Mouse (Mus musculus) stomach, embryonic 15.5 days (tissue): ENCODE measurements at regions not wholly inside any gene's neighbourhood (a gene's known extent, or its start where the extent isn't known, plus 50 kb on each side); places are given as distances from the start of the nearest gene placed in this dataset.

Source experiments
- ATAC-seq: fragments of 200-750 bp; cut with Nextera tagmentation; 2 replicates; pipeline ENCODE4 v1.8.0; 2017; ENCODE audit warnings: low read depth, moderate number of reproducible peaks, moderate TSS enrichment; ENCODE audit not compliant: insufficient read depth, low FRiP score
- H3K27ac ChIP-seq: fragments of 300-500 bp; sonication (generic); 2 replicates; pipeline ENCODE4 v1.5.1; 2015; ENCODE audit warnings: mild to moderate bottlenecking, inconsistent platforms
- H3K27me3 ChIP-seq: fragments of 300-500 bp; sonication (generic); replicated peaks from 2 replicates; pipeline ENCODE4 v1.6.1; 2015; ENCODE audit warnings: inconsistent platforms
- H3K36me3 ChIP-seq: fragments of 300-500 bp; sonication (generic); 2 replicates; pipeline ENCODE4 v1.6.1; 2015; ENCODE audit warnings: inconsistent platforms
- H3K4me1 ChIP-seq: fragments of 300-500 bp; sonication (generic); 2 replicates; pipeline ENCODE4 v1.6.1; 2015; ENCODE audit warnings: inconsistent platforms
- H3K4me2 ChIP-seq: fragments of 300-500 bp; sonication (generic); 2 replicates; pipeline ENCODE4 v1.6.1; 2015; ENCODE audit warnings: mild to moderate bottlenecking, inconsistent platforms
- H3K4me3 ChIP-seq: fragments of 300-500 bp; sonication (generic); replicated peaks from 2 replicates; pipeline ENCODE4 v1.5.1; 2015; ENCODE audit warnings: inconsistent platforms
- H3K9ac ChIP-seq: fragments of 300-500 bp; sonication (generic); 2 replicates; pipeline ENCODE4 v1.6.1; 2015; ENCODE audit warnings: inconsistent platforms
- H3K9me3 ChIP-seq: fragments of 300-500 bp; sonication (generic); 2 replicates; pipeline ENCODE4 v1.6.1; 2016; ENCODE audit warnings: inconsistent platforms
- WGBS: fragments of 180-500 bp; shearing (Covaris S2); methylation state at CpG from one replicate; pipeline ENCODE4 v1.1.7; 2015; 5-methylcytosine and 5-hydroxymethylcytosine counted together

DNA sequence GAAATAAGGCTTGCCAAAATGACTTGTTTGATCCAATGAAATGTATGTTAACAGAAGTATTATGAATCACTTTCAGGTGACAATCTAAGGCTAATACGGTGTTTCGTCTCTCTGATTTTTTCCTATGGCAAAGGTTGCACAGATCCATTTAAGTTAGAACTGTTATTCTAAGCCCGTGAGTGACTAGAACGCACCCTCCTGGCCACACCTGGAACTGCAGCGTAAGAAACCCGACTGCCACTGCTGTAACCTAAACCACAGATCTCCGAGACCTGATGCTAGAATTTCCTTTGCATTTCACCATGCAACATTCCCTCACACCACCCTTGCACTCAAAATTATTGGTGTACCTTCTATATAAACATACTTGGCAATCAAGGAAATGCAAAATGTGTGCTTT lies 2160.6 kb upstream of the Gm7489 start:
- Histone ChIP-seq H3K9ac (no peak overlapping the region), H3K4me1 (no peaks in the 10 kb centered on the region), H3K9me3 (no peaks in the 10 kb centered on the region), H3K27ac (no peak overlapping the region), H3K36me3 (no peaks in the 10 kb centered on the region), H3K4me3 (no peak overlapping the region), H3K4me2 (no peak overlapping the region), H3K27me3 (no peaks in the 10 kb centered on the region)
- WGBS, result 71% methylated on average over 7 of the region's 7 CpGs
- no peak for ATAC-seq

DNA sequence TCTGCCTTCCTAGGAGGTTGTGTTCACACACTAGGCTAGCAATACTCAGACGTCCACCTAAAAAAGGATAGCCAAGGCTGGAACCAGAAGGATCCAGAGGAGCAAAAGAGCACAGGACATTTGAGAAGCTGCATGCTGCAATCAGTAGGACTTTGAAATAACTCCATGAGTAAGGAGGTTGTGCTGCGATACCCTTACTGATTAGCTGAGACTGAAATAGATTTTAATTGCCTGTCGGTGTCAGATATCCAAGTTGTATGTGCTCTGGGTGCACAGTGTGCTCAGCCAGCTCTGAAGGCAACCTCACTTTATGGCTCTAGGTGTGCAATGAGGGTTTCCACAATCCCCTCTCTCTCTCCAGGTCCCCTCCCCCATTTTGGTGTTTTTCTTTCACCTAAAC lies 2159.2 kb upstream of the Gm7489 start:
- no peak for ATAC-seq
- H3K9me3 ChIP-seq, result no peaks in the 10 kb centered on the region
- 92% methylated on average over 3 of the region's 3 CpGs for WGBS

DNA sequence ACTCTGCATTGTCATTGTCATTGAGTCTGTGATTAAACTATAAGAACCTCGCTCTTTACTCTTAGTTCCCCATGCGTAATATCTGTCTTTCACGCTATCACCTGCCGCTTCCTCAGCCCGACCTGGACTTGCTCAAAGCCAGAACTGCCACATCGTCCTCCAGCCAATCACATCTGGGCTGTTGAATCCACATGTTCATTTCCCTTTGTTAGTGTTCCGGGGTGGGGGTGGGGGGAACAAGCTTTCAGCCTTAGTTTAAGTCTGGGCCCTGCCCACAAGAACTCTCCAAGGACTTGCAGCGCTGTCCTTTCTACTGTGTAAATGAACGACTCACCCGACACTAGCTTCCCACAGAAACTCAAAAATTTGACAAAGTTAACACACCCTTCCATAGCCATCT lies 2154.6 kb upstream of the Gm7489 start:
- H3K27ac ChIP-seq, result no peak overlapping the region
- no peak overlapping the region for H3K4me2 ChIP-seq
- WGBS, result 82% methylated on average over 10 of the region's 10 CpGs
- H3K27me3 ChIP-seq, result no peaks in the 10 kb centered on the region
- peaks cover 3% of the 10 kb centered on the region; the same call in 1 of the 2 replicates for H3K4me1 ChIP-seq
- H3K4me3 ChIP-seq, result no peak overlapping the region
- ATAC-seq, result no peak
- H3K9me3 ChIP-seq, result no peaks in the 10 kb centered on the region
- no peaks in the 10 kb centered on the region for H3K36me3 ChIP-seq
- no peak overlapping the region for H3K9ac ChIP-seq

More for the DNA sequence above, 2159.2 kb upstream of the Gm7489 start:
- Histone ChIP-seq H3K4me1 (no peaks in the 10 kb centered on the region), H3K36me3 (no peaks in the 10 kb centered on the region), H3K9ac (no peak overlapping the region), H3K27me3 (no peaks in the 10 kb centered on the region), H3K27ac (no peak overlapping the region), H3K4me3 (no peak overlapping the region), H3K4me2 (no peak overlapping the region)

DNA sequence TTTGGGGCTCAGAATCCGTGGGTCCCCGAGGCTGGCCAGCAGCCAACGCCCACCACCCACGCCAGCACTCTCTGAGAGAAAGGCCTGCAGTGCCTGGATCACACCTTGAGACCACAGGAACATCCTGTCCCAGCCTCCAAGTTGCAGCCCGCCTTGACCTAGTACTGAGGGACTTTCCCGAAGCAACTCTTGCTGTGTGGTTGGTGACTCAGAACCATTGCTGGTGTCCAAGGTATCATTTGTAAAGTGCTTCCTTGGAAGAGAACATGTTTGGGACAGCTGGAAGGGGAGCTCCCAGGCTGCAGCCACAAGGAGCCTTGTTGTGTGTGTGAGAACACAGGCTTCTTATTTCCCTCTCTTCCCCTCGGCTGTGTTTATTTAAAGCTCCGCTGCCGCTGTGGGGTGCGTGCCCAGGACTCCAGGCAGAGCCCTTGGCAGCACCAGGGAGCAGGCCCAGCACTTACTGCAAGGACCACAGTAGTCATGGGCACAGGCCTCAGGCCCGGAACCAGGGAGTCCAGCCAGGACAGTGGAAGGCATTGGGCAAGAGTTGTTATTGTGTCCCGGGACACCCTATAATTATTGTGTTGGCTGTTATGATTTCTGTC lies 2153.8 kb upstream of the Gm7489 start:
- Histone ChIP-seq H3K4me2 (no peak overlapping the region), H3K9ac (no peak overlapping the region), H3K9me3 (no peaks in the 10 kb centered on the region), H3K27ac (no peak overlapping the region), H3K36me3 (no peaks in the 10 kb centered on the region), H3K4me1 (peaks cover 3% of the 10 kb centered on the region; the same call in 1 of the 2 replicates), H3K27me3 (no peaks in the 10 kb centered on the region), H3K4me3 (no peak overlapping the region)
- 44% methylated on average over 12 of the region's 12 CpGs for WGBS
- no peak for ATAC-seq

DNA sequence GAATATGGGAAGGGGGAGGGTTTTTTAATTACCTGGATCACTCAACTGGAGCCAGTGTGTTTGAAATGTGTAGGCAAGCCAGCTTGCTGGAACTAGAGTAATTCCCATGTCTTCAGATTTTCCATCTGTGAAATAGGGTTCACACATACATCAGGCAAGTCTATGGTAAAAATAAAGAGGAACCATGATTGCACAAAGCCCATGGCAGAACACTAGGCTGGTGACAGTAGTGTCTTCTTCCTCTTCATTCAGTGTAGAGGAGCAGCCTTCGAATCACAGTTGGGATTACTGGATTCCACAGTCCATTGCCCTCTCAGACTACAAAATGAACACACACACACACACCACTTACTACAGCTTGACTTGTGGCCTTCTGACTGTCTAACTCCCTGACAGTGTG lies 2150.5 kb upstream of the Gm7489 start:
- ATAC-seq, result no peak
- H3K4me2 ChIP-seq, result no peak overlapping the region
- H3K4me1 ChIP-seq, result peaks cover 3% of the 10 kb centered on the region; the same call in 1 of the 2 replicates
- 96% methylated on average over 1 of the region's 1 CpGs for WGBS
- no peak overlapping the region for H3K9ac ChIP-seq
- no peak overlapping the region for H3K27ac ChIP-seq
- no peaks in the 10 kb centered on the region for H3K27me3 ChIP-seq
- H3K9me3 ChIP-seq, result no peaks in the 10 kb centered on the region
- H3K4me3 ChIP-seq, result no peak overlapping the region
- no peaks in the 10 kb centered on the region for H3K36me3 ChIP-seq
